Mouse (Mus musculus) lung, postnatal 10 days (tissue): ENCODE measurements around the gene Ccnd3.

ENCODE experiments used
- DNase-seq: peaks from one replicate; pipeline ENCODE4 v3.0.0; 2021

Ccnd3 gene

GRCm38 (mm10) chr17:47516232-47516631 lies 11.4 kb downstream of the Ccnd3 start:
- DNase-seq: no peak

DNA sequence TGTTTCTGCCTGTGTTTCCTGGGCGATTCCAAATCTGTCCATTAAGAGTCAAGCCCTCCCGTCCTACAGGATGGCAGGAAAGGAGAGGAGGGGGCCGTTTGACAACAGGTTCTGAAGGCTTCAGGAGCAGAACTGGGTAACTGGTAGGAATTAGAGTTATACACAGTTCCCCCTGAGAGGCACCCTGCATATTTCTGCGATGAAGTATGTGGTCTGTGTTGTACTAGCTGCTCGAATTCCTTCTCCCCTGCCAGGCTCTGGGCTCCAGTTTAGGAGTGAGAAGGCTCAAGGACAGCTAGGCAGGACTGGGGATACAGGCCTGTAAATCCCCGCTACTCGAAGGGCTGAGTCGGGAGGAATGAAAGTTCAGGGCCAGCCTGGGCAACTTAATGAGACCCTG lies 13.4 kb downstream of the Ccnd3 start:
- peak; percentile 77 for DNase-seq

DNA sequence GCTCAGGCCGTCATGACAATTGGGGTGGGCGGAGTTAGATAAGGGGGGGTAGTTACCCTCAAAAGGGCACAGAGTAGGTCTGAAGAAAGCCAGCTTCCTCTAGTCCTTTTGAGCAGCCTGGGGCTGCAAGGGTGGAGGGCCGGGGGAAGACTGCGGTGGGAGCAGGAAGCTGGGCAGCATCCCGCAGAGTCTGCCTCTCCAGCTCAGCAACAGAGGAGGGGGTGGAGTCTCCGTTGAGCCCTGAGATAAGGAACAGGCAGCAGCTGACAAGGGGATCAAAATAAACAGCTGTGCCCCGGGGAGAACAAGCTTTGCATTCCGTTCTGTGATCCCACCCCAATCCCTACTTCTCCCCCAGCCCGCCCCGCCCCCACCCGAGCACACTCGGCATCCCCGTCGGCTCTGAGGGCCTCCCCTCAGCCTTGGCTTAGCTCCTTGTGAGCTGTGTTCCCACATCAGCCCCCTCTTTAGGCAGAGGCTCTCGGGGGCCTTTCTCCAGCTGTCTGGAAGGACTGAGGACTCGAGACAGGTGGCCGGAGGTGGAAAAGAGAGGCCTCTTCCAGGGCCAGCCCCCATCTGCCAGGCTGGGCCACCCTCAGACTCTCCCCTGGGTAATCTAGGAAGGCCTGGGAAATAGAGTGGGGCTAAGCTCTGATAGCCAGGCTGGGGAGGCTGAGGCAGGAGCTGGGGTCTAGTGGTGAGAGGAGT lies 16.9 kb downstream of the Ccnd3 start:
- DNase-seq: peak; percentile 90

DNA sequence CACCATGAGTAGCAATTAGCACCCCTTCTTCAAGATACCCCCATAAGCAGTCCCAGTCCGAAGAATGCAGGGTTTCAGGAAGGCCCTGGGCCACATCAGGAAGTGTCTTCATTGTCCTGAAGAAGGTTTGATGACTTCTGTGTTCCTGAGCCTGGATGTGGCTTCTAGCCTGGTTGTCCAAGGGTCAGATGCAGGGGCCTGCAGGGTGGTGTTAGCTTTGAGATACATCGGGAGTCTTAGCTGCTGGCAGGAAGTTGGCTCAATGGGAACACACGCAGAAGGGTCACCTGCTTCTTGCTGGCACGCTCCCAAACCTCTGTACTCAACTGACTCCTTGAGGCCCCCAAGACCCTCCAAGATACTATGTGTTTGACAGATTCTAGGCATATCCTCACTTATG lies 17.7 kb downstream of the Ccnd3 start:
- no peak for DNase-seq

DNA sequence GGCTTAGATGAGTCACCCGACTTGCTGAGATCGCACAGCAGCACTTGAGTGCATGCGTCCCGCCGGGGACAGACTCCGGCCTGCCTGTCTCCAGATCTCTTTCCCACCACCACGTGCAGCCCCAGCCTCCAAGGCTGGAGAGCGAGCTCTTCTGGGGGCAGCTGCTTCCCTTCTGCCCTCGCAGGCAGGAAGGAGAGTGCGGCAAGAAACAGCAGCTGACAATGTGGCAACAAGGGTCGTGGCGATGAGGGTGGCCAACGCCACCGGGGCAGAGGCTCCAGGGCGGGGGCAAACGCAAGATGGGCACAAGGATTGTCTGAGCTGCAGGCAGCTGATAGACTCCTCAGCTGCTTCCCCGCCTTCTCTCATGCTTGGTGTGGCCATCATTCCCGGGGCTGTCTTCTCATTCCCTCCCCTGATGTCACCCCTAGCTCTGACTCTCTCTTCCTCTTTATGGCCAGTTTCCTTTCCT lies 18.4 kb downstream of the Ccnd3 start:
- DNase-seq: peak; percentile 81

DNA sequence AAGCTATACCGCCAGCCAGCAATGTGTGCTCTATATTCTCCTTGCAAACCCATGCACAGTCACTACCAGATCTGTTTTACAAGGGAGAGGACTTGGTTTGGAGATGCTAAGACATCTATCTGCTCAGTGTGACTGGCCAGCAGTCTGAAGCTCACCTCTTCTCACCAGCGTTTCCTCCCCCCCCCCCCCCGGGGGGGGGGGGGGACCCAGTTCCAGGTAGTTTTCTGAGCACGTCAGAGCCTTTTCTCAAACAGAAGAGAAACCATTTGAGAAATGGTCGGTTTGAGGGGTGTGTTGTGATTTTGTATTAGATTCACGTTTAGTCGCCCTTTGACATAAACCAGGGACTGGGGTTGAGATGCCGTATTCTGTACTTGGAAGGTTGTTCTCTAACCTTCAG lies 19.2 kb downstream of the Ccnd3 start:
- no peak for DNase-seq

DNA sequence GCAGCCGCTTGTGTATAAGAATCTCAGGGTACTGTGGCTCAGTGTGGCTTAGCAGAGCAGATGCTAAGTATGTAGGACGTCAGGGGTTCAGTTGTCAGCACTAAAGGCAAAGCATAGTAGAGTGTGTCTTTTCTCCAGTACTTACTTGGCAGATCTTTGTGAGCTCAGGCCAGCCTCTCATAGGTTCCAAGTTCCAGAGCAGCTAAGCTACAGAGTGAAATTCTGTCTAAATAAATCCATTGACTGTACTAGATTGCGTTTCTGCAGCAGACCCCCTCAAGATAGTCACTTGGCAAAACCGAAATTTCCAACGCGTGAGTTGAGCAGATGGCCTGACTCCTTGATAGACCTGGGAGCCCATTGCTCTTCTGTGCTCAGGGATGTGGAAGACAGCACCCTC lies 20.1 kb downstream of the Ccnd3 start:
- no peak for DNase-seq

DNA sequence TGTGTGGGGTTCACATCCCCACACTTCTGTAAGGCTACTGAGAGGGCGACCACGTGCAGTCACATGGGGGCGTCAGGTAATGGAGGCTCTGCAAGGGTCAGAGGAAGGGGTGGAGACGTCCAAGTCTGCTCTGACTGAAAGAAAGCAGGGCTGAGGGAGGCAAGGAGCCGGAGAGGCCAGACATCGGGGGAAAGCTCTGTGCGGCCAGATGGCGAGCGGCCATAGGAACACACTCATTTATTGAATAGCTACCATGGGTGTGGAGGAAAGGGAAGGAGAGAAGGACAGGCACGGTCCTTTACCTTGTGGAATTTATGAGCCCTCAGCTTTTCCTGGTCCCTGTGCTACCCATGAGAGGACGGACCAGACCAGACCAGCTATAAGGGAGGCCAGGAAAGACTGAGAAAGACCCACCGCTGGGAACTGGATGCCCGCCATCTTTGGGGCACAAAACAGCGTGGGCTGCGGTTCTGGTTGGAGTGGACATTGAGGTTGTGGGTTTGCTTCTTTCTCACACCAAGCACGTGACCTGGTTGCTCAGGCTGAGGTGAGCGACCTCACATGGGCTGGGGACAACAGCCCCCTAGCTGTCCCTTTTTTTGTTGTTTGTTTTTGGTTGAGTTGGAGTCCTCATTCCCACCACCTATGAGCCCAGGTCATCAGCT lies 22.1 kb downstream of the Ccnd3 start:
- no peak for DNase-seq

- DNase-seq: peak; percentile 67
Measured at GRCm38 (mm10) chr17:47527581-47528300, 22.9 kb downstream of the Ccnd3 start.

DNA sequence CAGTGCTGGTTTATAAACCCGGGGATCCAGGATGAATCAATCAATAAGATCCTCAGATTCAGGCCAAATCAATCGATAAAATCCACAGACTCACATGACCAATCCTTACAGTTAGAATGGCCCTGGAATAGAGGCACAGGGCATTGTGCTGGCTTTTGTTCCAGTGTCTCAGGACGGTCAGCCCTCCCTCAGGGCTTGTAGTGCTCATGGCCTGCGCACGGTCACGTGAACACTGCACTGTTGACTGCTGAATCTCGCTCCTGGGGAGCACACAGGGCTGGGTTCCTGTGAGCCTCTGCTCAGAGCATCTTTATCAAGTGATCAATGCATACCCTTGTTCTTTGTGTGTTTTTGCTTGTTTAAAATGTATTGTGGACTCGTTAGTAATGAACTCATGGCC lies 24.1 kb downstream of the Ccnd3 start:
- no peak for DNase-seq

DNA sequence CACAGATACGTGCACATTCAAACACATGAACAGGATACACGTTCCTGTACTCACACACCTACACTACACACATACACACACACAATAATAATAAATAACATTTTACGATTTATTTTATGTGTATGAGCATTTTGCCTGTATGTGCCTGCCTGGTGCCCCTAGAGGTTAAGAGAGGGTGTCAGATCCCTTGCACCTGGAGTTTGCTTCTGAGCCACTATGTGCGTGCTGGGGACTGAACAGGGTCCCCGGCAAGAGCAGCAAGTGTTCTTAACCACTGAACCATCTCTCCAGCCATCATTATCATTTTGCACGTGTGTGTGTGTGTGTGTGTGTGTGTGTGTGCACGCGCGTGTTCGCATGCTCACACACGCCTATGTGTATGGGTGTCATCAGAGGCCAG lies 24.7 kb downstream of the Ccnd3 start:
- DNase-seq: no peak

GRCm38 (mm10) chr17:47531387-47531818 lies 26.6 kb downstream of the Ccnd3 start:
- DNase-seq: no peak

DNA sequence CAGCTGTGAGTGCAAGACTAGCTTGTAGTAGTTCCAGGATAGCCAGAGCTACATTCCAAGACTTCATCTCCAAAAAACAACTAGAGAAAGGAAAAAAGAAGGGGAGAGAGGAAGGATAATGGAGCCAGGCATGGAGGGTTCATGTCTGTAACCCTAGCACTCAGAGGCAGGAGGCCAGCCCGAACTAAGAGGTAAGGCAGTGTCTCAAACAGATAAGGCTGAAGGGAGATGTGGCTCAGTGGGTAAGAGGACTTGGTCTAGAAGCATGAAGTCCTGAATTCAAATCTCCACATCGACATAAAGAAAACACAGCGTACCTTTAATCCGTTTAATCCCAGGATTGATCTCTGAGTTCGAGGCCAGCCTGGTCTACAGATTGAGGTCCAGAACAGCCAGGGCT lies 27.5 kb downstream of the Ccnd3 start:
- DNase-seq: no peak

GRCm38 (mm10) chr17:47533691-47534090 lies 28.8 kb downstream of the Ccnd3 start:
- no peak for DNase-seq

- no peak for DNase-seq
Measured at GRCm38 (mm10) chr17:47535812-47536236, 31.0 kb downstream of the Ccnd3 start.

DNA sequence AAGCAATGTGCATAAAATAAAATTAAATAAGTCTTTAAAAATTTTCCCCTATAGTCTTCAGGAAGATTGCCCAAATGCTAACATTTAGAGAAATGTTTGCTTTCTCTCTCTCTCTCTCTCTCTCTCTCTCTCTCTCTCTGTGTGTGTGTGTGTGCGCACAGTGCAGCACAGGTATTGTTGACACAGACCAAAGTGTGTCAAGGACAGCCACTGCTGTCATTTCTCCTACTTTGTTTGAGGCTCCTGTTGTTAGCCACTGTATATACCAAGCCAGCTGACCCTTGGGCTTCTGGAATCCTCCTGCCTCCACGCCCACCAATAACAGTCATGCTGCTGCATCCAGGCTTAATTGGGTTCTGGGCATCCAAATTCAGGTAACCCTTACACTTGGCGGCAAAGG lies 33.2 kb downstream of the Ccnd3 start:
- DNase-seq: no peak

GRCm38 (mm10) chr17:47539128-47539527 lies 34.3 kb downstream of the Ccnd3 start:
- no peak for DNase-seq

DNA sequence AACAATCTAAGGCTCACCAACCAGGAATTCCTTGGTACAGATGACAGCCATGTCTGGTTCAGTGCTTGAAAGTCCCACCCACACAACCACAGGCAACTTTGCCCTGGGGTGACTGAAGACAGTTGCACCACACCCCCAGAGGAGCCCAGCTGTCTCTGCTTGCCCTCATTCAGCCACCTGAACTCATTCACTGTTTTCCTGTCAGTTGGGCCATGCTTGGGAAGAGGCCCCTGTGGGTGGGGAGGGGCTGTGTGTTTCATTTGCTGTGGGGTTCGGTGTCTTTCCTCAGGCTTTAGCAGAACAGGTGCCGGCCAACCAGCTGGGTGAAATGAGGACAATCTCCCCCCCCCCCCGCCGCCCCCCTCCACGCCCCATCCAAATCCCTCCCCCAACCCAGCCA lies 37.2 kb downstream of the Ccnd3 start:
- peak; percentile 19 for DNase-seq

- peak; percentile 36 for DNase-seq
Measured at GRCm38 (mm10) chr17:47543051-47543650, 38.3 kb downstream of the Ccnd3 start.

GRCm38 (mm10) chr17:47545154-47545553 lies 40.3 kb downstream of the Ccnd3 start:
- DNase-seq: no peak

GRCm38 (mm10) chr17:47545861-47546331 lies 41.0 kb downstream of the Ccnd3 start:
- DNase-seq: peak; percentile 25

DNA sequence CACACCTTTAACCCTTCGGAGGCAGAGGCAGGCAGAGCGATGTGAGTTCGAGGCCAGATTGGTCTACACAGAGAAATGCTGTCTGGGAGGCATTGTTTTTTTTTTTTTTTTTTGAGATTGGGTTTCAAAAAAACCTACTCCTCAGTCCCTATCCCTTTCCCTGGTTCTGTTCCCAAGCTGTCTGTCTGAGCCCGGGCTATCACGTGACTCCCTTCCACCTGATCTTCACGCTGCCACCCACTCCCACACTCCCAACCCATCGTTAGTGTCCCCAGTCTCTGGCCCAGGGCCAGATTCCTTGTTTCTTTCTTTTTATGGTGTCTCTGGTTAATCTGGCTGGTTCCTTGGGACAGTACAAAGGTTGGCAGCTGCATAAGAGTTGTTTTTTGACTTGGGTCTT lies 46.2 kb downstream of the Ccnd3 start:
- no peak for DNase-seq

- no peak for DNase-seq
Measured at GRCm38 (mm10) chr17:47552994-47553393, 48.1 kb downstream of the Ccnd3 start.
